Mouse (Mus musculus): Measurements from ENCODE around the gene Spc24.

DNA sequence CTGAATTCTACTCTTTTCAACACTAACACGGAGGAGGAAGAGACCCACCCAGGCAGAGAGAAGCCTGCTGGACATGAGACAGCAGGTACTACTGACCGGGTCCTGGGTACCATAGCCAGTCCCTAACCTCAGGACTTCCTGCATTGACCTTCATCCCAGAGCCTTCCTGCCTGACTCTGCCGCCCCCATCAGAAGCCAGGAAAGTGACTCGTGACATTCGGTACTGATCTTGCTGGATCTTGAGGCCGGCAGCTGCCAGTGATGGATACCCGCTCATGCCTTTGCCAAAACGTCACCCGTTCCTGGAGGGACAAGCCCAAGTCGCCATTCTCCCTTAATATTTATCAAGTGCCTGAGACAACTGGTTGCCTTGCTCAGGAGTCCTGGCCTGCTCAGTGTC, 11.6 kb downstream of the Spc24 start:
- TF ChIP-seq TAL1 (IDR thresholded peaks at IDR 0.05; ENCODE audit: low read length) (no peak), GATA1 (IDR thresholded peaks at IDR 0.05; ENCODE audit: low read length) (no peak)
